Mouse (Mus musculus) urinary bladder, adult 2 months (tissue): ENCODE results near the gene Efna4. TPM values are rescaled to one million over a fixed set of nuclear protein-coding genes. Genes with fewer than 3 reads are reported as not detected.

ENCODE experiments used
- polyA plus RNA-seq: library from polyadenylated mRNA; depleted of rRNA; stranded (reverse); fragments of >200 nt; gene quantifications from 2 replicates; pipeline ENCODE4 v1.2.3, GENCODE M21; 2012; rRNA removed

The Efna4 gene
- polyA plus RNA-seq, 1 experiment, result 3.7 TPM

Other genes starting within 250 kb of the Efna4 start
- gene Rusc1, start 244.7 kb downstream of the Efna4 start, polyA plus RNA-seq, result 45.9 and 51.5 TPM in 2 replicates
- gene Gm43738, start 236.9 kb downstream of the Efna4 start, polyA plus RNA-seq, result not detected in 2 replicates
- gene Fdps, start 236.1 kb downstream of the Efna4 start, polyA plus RNA-seq, result 83.1 and 101 TPM in 2 replicates
- gene Pklr, start 201.9 kb downstream of the Efna4 start, polyA plus RNA-seq, result not detected in 2 replicates
- gene Hcn3, start 177.8 kb downstream of the Efna4 start, polyA plus RNA-seq, result 0.44 and 0.49 TPM in 2 replicates
- gene Clk2, start 173.2 kb downstream of the Efna4 start, polyA plus RNA-seq, result 73.9 and 89.8 TPM in 2 replicates
- gene Scamp3, start 160.6 kb downstream of the Efna4 start, polyA plus RNA-seq, result 69.8 and 72.3 TPM in 2 replicates
- gene Fam189b, start 154.9 kb downstream of the Efna4 start, polyA plus RNA-seq, result 32.9 and 42.3 TPM in 2 replicates
- gene Gba, start 135.1 kb downstream of the Efna4 start, polyA plus RNA-seq, result 58.7 and 60.8 TPM in 2 replicates
- 59.3 and 69.8 TPM in 2 replicates for gene Thbs3, start 122.8 kb downstream of the Efna4 start, polyA plus RNA-seq
- 112 and 131 TPM in 2 replicates for gene Mtx1, start 110.9 kb downstream of the Efna4 start, polyA plus RNA-seq
- gene Muc1, start 109.0 kb downstream of the Efna4 start, polyA plus RNA-seq, result 0.94 and 1.2 TPM in 2 replicates
- 67.7 and 77.1 TPM in 2 replicates for gene Krtcap2, start 92.1 kb downstream of the Efna4 start, polyA plus RNA-seq
- gene Trim46, start 91.7 kb downstream of the Efna4 start, polyA plus RNA-seq, result 4.1 and 6.0 TPM in 2 replicates
- gene Dpm3, start 78.7 kb downstream of the Efna4 start, polyA plus RNA-seq, result 200 and 251 TPM in 2 replicates
- 128 and 156 TPM in 2 replicates for gene Slc50a1, start 67.5 kb downstream of the Efna4 start, polyA plus RNA-seq
- 41.8 and 43.5 TPM in 2 replicates for gene Efna1, start 56.9 kb downstream of the Efna4 start, polyA plus RNA-seq
- 0.36 and 0.55 TPM in 2 replicates for gene Efna3, start 15.1 kb downstream of the Efna4 start, polyA plus RNA-seq
- 96.1 and 101 TPM in 2 replicates for gene Adam15, start 12.0 kb upstream of the Efna4 start, polyA plus RNA-seq
- 0.24 and 0.41 TPM in 2 replicates for gene Dcst2, start 23.9 kb upstream of the Efna4 start, polyA plus RNA-seq
- 0.07 and 0.33 TPM in 2 replicates for gene Dcst1, start 27.2 kb upstream of the Efna4 start, polyA plus RNA-seq
- 36.4 and 39.5 TPM in 2 replicates for gene Zbtb7b, start 56.7 kb upstream of the Efna4 start, polyA plus RNA-seq
- gene Lenep, start 64.8 kb upstream of the Efna4 start, polyA plus RNA-seq, result 1.2 and 1.5 TPM in 2 replicates
- gene Flad1, start 73.8 kb upstream of the Efna4 start, polyA plus RNA-seq, result 30.8 and 34.6 TPM in 2 replicates
- 21.7 and 29.6 TPM in 2 replicates for gene Cks1b, start 80.4 kb upstream of the Efna4 start, polyA plus RNA-seq
- gene Shc1, start 80.4 kb upstream of the Efna4 start, polyA plus RNA-seq, result 85.7 and 87.7 TPM in 2 replicates
- 34.0 and 38.0 TPM in 2 replicates for gene Pygo2, start 92.2 kb upstream of the Efna4 start, polyA plus RNA-seq
- gene Pbxip1, start 98.7 kb upstream of the Efna4 start, polyA plus RNA-seq, result 167 and 208 TPM in 2 replicates
- 21.5 and 23.3 TPM in 2 replicates for gene Pmvk, start 116.5 kb upstream of the Efna4 start, polyA plus RNA-seq
- gene Kcnn3, start 182.1 kb upstream of the Efna4 start, polyA plus RNA-seq, result 10.6 and 16.4 TPM in 2 replicates